Mouse (Mus musculus) lung, postnatal 10 days (tissue): ENCODE data around the gene Aoah.

ENCODE experiments used
- DNase-seq: peaks from one replicate; pipeline ENCODE4 v3.0.0; 2021

The Aoah gene

GRCm38 (mm10) chr13:21082686-21083085 is 288.8 kb downstream of the Aoah start:
- peak; percentile 4 for DNase-seq
